Mouse (Mus musculus) myocyte (in vitro differentiated cells): ENCODE data around the gene Nr2f1.

Source experiments
- MAX ChIP-seq: IDR thresholded peaks from one replicate; pipeline ENCODE4 v1.6.1; 2011; ENCODE audit warnings: low read depth, mild to moderate bottlenecking, control low read depth
- POLR2A ChIP-seq: IDR thresholded peaks from one replicate; pipeline ENCODE4 v1.6.1; 2011; ENCODE audit warnings: low read depth, mild to moderate bottlenecking, control low read depth, moderate library complexity; ENCODE audit not compliant: insufficient read length
- SRF ChIP-seq: IDR thresholded peaks from one replicate; pipeline ENCODE4 v1.6.1; 2011; ENCODE audit warnings: low read depth; ENCODE audit not compliant: control insufficient read depth, insufficient read length
- TCF3 ChIP-seq: IDR thresholded peaks from one replicate; pipeline ENCODE4 v1.6.1; 2011; ENCODE audit warnings: low read depth, control low read depth; ENCODE audit not compliant: insufficient read length
- USF1 ChIP-seq: IDR thresholded peaks from one replicate; pipeline ENCODE4 v1.6.1; 2011; ENCODE audit warnings: low read depth, mild to moderate bottlenecking, control low read depth, moderate library complexity

GRCm38 (mm10) chr13:78206891-78207430, 7.4 kb upstream of the Nr2f1 start:
- no peak for TF ChIP-seq SRF
- TF ChIP-seq TCF3 = no peak
- no peak for TF ChIP-seq POLR2A
- TF ChIP-seq USF1 = no peak
- no peak for TF ChIP-seq MAX
